Mouse (Mus musculus) heart, embryonic 11.5 days (tissue): ENCODE results near the gene Ankrd13b. TPM values are rescaled to one million over a fixed set of nuclear protein-coding genes. Genes with fewer than 3 reads are reported as not detected.
A peak's percentile ranks its signal among the peaks of the same experiment; 100 is the strongest.

ENCODE experiments used
- ATAC-seq: fragments of 200-750 bp; cut with Nextera tagmentation; replicated peaks from 2 replicates; pipeline ENCODE4 v1.8.0; 2017; ENCODE audit warnings: moderate library complexity; ENCODE audit not compliant: insufficient number of reproducible peaks, low FRiP score, low TSS enrichment
- H3K27ac ChIP-seq: fragments of 300-500 bp; sonication (generic); 2 replicates; pipeline ENCODE4 v1.5.1; 2014; ENCODE audit warnings: mild to moderate bottlenecking, low read depth, low read length
- H3K27me3 ChIP-seq: fragments of 300-500 bp; sonication (generic); 2 replicates; pipeline ENCODE4 v1.6.1; 2014; ENCODE audit warnings: mild to moderate bottlenecking, low read length, mixed read lengths; ENCODE audit not compliant: control insufficient read depth, insufficient read depth
- H3K36me3 ChIP-seq: fragments of 300-500 bp; sonication (generic); 2 replicates; pipeline ENCODE4 v1.6.1; 2014; ENCODE audit warnings: mild to moderate bottlenecking, low read length, moderate library complexity, mixed read lengths; ENCODE audit not compliant: control insufficient read depth, insufficient read depth
- H3K4me1 ChIP-seq: fragments of 300-500 bp; sonication (generic); 2 replicates; pipeline ENCODE4 v1.6.1; 2014; ENCODE audit warnings: low read length; ENCODE audit not compliant: control insufficient read depth, insufficient read depth
- H3K4me2 ChIP-seq: fragments of 300-500 bp; sonication (generic); 2 replicates; pipeline ENCODE4 v1.6.1; 2014; ENCODE audit warnings: mild to moderate bottlenecking, moderate library complexity
- H3K4me3 ChIP-seq: fragments of 300-500 bp; sonication (generic); 2 replicates; pipeline ENCODE4 v1.5.1; 2014; ENCODE audit warnings: low read depth, low read length
- H3K9ac ChIP-seq: fragments of 300-500 bp; sonication (generic); 2 replicates; pipeline ENCODE4 v1.6.1; 2014; ENCODE audit warnings: mild to moderate bottlenecking, low read depth, low read length, moderate library complexity
- H3K9me3 ChIP-seq: fragments of 300-500 bp; sonication (generic); replicated peaks from 2 replicates; pipeline ENCODE4 v1.6.1; 2016; ENCODE audit warnings: low read length; ENCODE audit not compliant: control insufficient read depth
- WGBS: fragments of 180-500 bp; shearing (Covaris S2); extraction: QIAGEN DNeasy Blood & Tissue Kit; methylation state at CpG from one replicate; pipeline ENCODE4 v1.1.7; 2014; ENCODE audit not compliant: insufficient replicate concordance; 5-methylcytosine and 5-hydroxymethylcytosine counted together
- polyA plus RNA-seq: library from polyadenylated mRNA; unstranded; fragments of >200 nt; fragmentation: Nextera tagmentation; extraction: Ambion mirVana; gene quantifications from 2 replicates; pipeline ENCODE4 v1.2.1, GENCODE M21; 2014

Ankrd13b gene
- polyA plus RNA-seq, 1 experiment from 2014 or later: 3.0 TPM

GRCm38 (mm10) chr11:77490451-77490850 lies 973 bp upstream of the Ankrd13b start:
- Histone ChIP-seq H3K27ac (no peak overlapping the region), H3K4me1 (peaks cover 46% of the 10 kb centered on the region), H3K27me3 (peaks cover 6% of the 10 kb centered on the region; the same call in 1 of the 2 replicates), H3K36me3 (no peaks in the 10 kb centered on the region), H3K4me2 (no peak overlapping the region; the same call in 1 of the 2 replicates), H3K9ac (no peak overlapping the region), H3K4me3 (no peak overlapping the region), H3K9me3 (no peaks in the 10 kb centered on the region)
- no peak for ATAC-seq
- 64% methylated on average over 6 of the region's 6 CpGs for WGBS

GRCm38 (mm10) chr11:77488771-77489581 lies 502 bp downstream of the Ankrd13b start:
- H3K4me2 ChIP-seq: peak overlapping the region; percentile 96
- no peak for ATAC-seq
- peak overlapping the region; percentile 82 for H3K9ac ChIP-seq
- H3K4me1 ChIP-seq: peaks cover 32% of the 10 kb centered on the region
- 4% methylated on average over 52 of the region's 55 CpGs for WGBS
- no peaks in the 10 kb centered on the region for H3K36me3 ChIP-seq
- peak overlapping the region; percentile 84 for H3K4me3 ChIP-seq
- no peaks in the 10 kb centered on the region for H3K9me3 ChIP-seq
- H3K27ac ChIP-seq: no peak overlapping the region
- H3K27me3 ChIP-seq: peaks cover 6% of the 10 kb centered on the region; the same call in 1 of the 2 replicates

- no peak overlapping the region for H3K27ac ChIP-seq
- H3K4me2 ChIP-seq: no peak overlapping the region
- ATAC-seq: no peak
Observed at GRCm38 (mm10) chr11:77486798-77487197, 2.7 kb downstream of the Ankrd13b start.

DNA sequence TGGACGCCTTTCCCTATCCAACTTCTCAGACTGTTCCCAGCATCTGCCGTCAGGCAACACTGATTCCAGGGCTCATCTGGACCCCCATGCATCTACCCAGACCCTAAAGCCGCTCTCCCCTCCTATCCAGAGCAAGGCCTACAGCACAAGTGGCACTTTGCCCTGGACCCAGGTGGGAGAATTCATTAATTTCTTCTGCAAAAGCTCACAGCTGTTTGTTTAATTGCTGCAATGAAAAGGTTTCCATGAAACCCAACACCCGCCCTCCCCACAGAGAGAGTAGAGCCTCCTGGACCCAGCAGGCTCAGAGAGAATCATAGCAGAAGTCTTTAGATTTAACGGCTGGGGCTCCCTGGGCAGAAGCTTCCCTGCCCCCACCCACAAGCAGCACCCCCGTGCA lies 4.2 kb downstream of the Ankrd13b start:
- no peak for ATAC-seq
- Histone ChIP-seq H3K36me3 (no peaks in the 10 kb centered on the region), H3K9me3 (no peaks in the 10 kb centered on the region), H3K4me3 (no peak overlapping the region), H3K4me1 (peaks cover 16% of the 10 kb centered on the region), H3K4me2 (no peak overlapping the region; the same call in 1 of the 2 replicates), H3K27ac (no peak overlapping the region), H3K9ac (no peak overlapping the region), H3K27me3 (peaks cover 6% of the 10 kb centered on the region; the same call in 1 of the 2 replicates)
- WGBS: 62% methylated on average over 6 of the region's 6 CpGs

More at GRCm38 (mm10) chr11:77486798-77487197, 2.7 kb downstream of the Ankrd13b start:
- H3K4me3 ChIP-seq: no peak overlapping the region
- peaks cover 26% of the 10 kb centered on the region for H3K4me1 ChIP-seq
- H3K9me3 ChIP-seq: no peaks in the 10 kb centered on the region
- peaks cover 6% of the 10 kb centered on the region; the same call in 1 of the 2 replicates for H3K27me3 ChIP-seq
- no peak overlapping the region for H3K9ac ChIP-seq
- 82% methylated on average over 5 of the region's 5 CpGs for WGBS
- H3K36me3 ChIP-seq: no peaks in the 10 kb centered on the region

- H3K4me3 ChIP-seq: no peak overlapping the region
- 29% methylated on average over 11 of the region's 11 CpGs for WGBS
- H3K4me2 ChIP-seq: no peak overlapping the region
- no peak for ATAC-seq
- H3K4me1 ChIP-seq: peaks cover 10% of the 10 kb centered on the region
- H3K9me3 ChIP-seq: no peaks in the 10 kb centered on the region
- no peak overlapping the region for H3K9ac ChIP-seq
- peaks cover 4% of the 10 kb centered on the region; the same call in 1 of the 2 replicates for H3K27me3 ChIP-seq
- no peaks in the 10 kb centered on the region for H3K36me3 ChIP-seq
- no peak overlapping the region for H3K27ac ChIP-seq
Observed at GRCm38 (mm10) chr11:77483510-77484255, 5.8 kb downstream of the Ankrd13b start.

DNA sequence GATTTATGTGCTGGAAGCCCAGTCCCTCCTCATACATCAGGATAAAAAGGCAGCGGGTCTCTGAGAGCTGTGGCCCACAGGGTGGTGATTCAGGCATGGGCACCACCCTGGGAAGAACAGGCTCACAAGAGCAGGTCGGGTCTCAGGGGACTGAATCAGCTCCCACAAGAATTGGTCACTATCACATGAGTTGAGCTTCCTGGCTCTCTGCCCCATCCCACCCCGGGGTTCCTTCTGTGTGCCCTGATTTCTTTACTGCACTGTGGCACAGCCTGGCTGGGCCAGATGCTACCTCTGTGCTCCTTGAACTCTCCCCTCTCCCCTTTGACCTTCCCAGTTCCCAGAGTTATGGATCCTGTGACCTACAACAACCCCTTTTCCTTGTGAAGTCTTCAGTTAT lies 6.4 kb downstream of the Ankrd13b start:
- Histone ChIP-seq H3K4me3 (no peak overlapping the region), H3K9ac (no peak overlapping the region), H3K9me3 (no peaks in the 10 kb centered on the region), H3K4me1 (peaks cover 8% of the 10 kb centered on the region), H3K36me3 (no peaks in the 10 kb centered on the region), H3K27me3 (no peaks in the 10 kb centered on the region), H3K27ac (no peak overlapping the region), H3K4me2 (no peak overlapping the region)
- ATAC-seq: no peak
- 48% methylated on average over 3 of the region's 3 CpGs for WGBS

DNA sequence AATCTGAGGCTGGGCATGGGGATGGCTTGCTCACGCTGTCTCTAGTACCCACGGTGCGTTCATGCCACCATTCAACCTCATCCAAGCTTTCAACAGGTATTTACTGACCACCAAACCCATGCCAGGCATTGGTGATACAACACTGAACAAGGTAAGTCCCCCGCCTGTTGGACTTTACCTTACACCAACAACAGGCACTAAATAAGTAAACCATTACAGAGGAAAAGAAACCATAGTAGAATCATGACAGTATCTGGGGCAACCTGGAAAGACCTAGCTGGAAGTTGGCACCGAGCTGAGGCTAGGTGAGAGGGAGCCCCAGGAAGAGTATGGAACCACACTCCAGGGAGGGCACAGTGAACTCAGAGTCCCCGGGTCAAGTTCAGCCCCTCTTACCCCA lies 12.6 kb downstream of the Ankrd13b start:
- Histone ChIP-seq H3K27ac (no peak overlapping the region), H3K4me3 (no peak overlapping the region), H3K4me2 (no peak overlapping the region), H3K36me3 (no peaks in the 10 kb centered on the region; the same call in 1 of the 2 replicates), H3K9me3 (no peaks in the 10 kb centered on the region), H3K4me1 (no peaks in the 10 kb centered on the region), H3K27me3 (0 out of 2 replicates have a peak, but pooled peaks cover 2% of the 10 kb centered on the region), H3K9ac (no peak overlapping the region)
- 80% methylated on average over 6 of the region's 6 CpGs for WGBS
- no peak for ATAC-seq

GRCm38 (mm10) chr11:77476216-77476615 lies 13.3 kb downstream of the Ankrd13b start:
- H3K27ac ChIP-seq: no peak overlapping the region
- H3K36me3 ChIP-seq: no peaks in the 10 kb centered on the region; the same call in 1 of the 2 replicates
- 91% methylated on average over 14 of the region's 14 CpGs for WGBS
- H3K4me1 ChIP-seq: no peaks in the 10 kb centered on the region
- H3K9ac ChIP-seq: no peak overlapping the region
- 0 out of 2 replicates have a peak, but pooled peaks cover 2% of the 10 kb centered on the region for H3K27me3 ChIP-seq
- no peaks in the 10 kb centered on the region for H3K9me3 ChIP-seq
- no peak overlapping the region for H3K4me3 ChIP-seq
- ATAC-seq: no peak
- H3K4me2 ChIP-seq: no peak overlapping the region
